Mouse (Mus musculus) lung, postnatal 36 days (tissue): Measurements from ENCODE around the gene Zcchc12.
A peak's percentile ranks its signal among the peaks of the same experiment; 100 is the strongest.

Source experiments
- DNase-seq: peaks from one replicate; pipeline ENCODE4 v3.0.0; 2022; ENCODE audit warnings: mixed read lengths

The Zcchc12 gene

DNA sequence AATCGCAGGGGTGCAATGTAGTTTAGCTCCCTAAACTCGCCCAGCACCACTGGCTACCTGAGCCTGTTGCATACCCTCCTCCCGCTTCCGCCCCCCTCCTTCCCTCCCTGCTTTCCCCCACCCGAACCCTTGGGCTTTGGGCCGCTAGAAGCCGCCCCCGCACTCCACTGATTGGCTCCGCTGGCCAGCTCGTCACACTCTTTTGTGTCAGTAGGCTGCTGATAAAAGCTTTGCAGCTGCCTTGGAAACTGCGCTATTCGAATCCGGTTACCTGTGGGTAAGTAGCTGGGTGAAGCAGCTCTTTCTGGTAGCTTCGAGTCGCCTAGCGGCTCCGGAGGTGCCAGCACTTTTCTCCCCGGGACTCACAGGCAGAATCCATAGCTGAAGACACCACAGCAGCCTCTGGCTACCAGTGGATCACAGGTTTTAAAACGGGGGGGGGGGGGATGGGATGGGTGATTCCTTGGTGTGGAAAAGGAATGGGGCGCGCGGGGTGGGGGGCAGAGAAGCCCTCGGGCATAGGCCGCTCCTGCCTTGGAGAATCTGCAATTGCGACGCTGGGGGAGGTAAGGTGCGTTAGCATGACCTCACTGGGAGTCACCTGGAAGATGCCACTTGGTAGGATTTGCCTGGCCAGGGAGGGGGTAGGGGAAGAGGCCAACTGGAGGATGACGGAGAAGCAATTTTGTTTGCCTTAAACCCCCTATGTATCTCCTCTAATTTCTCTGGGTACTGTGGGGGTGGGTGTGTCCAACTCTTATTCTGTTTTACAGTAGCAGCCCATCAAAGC lies at the start of gene Zcchc12:
Zcchc12 (plus strand) TSS at position 169 of the 790 bp plus-strand sequence.
- peak; percentile 3 for DNase-seq

DNA sequence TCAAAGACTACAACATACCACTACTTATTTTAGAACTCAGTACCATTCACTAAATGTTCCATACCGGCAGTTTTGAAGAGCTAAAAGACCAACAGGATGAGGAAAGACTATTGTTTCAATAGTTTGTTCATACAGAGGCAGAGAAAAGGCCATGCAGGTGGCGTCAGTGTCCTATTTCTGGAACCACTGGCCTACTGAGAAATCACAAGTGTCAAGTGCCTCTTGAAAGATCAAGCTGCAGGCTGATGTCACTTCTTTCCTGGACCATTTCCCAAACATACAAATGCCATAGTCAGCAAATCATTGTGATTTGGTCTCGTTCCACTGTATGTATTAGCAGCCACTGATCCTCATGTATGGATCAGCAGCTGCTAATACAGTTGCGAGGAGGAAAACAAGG lies 49.0 kb upstream of the Zcchc12 start:
- DNase-seq = peak; percentile 47

DNA sequence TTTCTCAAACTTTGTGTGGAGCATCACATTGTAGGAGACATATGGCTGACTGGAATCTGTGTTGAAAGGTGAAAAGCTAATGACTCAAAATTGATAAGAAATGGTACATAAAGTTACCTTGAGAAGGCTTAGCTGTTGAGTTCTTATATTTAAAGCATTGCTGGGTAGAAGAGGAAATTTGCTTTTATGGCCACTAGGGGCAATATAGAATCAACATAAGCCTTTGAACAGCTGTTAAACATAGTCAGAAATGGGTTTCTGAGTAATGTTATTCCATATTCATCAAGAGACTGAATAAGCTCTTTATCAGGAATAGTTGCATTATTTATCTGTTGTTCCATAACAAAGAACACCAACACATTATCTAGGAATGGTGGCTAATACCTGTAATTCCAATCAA lies 45.6 kb upstream of the Zcchc12 start:
- DNase-seq = no peak

DNA sequence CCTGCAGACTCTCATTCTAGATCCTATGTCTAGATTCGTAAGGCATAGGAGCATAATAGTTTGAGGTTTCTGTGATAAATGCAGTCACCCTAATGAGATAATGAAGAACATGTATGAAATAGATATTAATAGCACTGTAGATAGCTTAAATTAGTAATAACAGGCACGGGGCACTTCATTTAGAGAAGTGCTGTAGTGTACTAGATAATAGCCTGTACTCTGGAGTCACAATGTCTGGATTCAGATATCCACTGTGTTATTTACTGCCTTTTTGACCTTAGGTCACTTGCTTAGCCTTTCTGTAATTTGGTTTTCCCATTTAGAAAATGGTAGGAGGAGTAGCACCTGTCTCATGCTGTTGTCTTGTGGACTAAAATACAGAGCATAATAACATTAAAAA lies 39.0 kb upstream of the Zcchc12 start:
- DNase-seq = no peak

DNA sequence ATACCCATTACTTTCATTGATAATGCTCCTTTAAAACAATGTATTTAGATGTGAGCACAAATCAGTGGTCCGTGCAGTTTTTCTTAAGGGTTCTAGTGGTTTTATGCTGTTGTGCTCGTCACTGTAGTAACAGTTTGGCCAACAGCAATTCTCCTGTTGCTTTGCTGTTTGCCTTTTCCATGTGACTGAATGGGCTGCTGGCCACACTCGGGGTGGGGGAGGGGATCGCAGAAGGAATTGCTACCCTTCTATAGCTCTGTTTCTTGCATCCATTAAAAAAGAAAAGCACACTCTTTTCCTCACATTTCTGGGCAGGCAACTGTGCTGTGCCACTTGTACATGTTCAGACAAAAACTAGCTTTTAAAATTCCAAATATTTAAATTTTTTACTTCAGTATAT lies 34.1 kb upstream of the Zcchc12 start:
- peak; percentile 15 for DNase-seq

DNA sequence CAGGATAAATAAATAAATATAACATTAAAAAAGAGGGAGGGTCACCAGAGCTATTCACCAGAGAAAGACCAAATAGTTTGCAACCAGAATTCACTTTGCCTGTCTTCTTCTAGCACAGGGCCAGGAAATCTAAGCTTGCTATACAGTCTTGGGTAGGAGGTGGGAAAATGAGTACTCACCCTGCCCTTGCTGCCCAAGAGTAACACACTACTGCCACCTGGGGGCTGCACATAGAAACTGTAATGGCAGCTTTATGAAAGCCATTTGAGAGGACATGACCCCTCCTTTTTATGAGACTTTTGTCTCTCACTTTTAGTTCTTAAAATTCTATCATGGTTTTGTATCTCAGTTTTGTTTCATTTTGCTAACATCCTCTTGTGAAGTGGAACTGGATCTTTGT lies 12.1 kb upstream of the Zcchc12 start:
- peak; percentile 58 for DNase-seq

DNA sequence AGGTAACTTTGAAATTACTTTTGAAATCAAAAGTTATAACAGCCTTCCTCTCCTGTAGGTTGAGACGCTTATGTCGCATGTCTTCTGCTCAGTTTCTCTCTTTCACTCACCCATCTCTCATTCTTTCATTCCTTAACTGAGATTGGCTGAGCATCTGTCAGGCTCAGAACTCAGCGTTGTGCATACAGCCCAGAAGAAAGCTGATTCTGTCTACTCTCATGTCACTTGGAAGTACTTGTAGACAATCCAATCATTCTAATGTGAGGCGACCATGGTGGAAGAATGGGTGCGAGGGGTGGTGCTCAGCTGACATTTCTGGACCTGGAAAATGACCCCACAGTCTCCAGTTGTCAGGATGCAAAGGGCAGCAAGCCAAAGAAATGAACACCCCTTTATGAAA lies 9.7 kb upstream of the Zcchc12 start:
- DNase-seq = no peak

DNA sequence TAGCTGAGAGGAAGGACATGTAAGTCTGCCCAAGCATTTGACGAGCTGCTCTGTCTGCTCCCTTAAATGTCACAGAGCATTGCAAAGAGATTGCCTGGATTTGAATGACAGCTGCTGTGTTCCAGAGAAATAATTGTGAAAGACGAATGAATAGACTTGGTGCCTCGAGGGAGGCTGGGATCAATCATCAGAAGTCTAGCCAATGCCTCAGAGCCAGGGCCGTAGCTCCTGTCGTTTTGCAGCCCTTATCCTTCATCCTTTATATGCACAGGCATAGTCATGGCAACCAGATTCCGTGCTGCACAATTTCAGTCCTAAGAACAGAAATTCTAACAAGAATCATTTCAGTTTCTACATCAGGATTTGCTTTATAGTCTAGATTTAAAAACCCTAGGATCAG lies 9.3 kb upstream of the Zcchc12 start:
- no peak for DNase-seq

DNA sequence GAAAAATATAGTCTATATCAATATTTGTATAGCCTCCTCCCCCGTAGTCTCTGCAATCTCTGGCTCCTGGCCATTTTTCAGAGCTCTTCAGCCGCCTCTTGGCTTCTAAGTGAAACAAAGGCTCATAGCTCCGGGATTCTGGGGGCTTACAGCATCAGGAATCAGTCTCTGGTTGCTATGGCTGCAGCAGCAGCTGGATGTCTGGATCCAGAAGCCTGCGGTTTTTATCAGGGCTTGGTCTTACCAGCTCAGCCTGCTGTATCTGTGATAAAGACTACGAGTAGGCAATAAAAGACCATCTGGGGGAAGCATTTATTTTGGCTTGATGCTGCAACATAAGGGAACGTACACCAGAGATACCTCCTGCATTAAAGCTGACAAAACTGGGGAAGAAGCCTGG lies 1.8 kb upstream of the Zcchc12 start:
- no peak for DNase-seq

DNA sequence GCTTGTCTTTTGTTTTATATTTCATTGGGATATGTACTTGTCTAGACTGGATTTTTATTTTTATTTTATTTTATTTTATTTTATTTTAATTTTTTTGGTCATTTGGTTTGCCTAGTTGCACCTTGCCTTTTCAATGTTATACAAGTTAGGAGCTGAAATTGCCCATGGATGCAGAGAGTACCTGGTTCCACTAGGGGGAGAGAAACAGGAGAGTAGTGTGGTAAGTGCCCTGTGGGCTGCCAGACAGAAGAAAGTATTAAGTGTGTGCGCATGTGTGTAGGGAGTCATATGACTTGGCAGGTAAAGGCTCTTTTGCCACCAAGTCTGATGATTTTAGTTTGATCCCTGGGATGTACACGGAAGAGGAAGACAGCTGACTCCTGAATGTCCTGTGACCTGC lies 13.8 kb downstream of the Zcchc12 start:
- DNase-seq = no peak

DNA sequence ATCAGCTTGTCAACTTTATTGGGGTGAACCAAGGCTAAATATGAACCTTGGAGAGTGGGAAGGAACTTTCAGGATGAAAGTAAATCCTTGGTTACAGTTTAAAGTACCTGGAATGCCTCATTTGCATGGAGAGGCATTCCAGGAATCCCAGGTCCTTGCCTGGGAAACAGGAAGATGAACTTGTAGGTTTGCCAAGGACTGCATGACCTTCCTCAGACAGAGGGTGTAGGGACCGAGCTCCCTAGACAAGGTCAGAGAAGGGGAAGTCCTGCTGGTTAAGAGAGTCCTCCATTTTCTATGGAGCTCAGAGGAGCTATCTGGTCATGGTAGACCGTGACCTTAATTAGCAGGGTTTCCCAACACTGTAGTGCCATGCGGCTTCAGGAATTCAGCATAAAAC lies 15.5 kb downstream of the Zcchc12 start:
- DNase-seq = no peak

DNA sequence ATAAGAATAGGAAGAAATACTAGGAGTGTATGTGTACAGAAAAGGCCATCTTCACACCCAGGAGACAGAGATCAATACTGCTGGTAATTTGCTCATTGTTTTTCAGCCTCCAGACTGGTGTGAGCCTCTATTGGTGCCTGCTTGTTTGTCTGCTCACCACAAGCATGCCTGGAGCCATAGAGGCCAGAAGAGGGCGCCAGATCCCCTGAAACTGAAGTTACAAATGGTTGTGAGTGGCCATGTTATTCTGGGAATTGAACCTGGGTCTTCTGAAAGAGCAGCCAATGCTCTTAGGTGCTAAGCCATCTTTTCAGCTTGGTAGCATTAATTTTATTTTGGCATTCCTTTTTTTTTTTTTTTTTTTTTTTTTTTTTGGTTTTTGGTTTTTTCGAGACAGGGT lies 25.7 kb downstream of the Zcchc12 start:
- no peak for DNase-seq

DNA sequence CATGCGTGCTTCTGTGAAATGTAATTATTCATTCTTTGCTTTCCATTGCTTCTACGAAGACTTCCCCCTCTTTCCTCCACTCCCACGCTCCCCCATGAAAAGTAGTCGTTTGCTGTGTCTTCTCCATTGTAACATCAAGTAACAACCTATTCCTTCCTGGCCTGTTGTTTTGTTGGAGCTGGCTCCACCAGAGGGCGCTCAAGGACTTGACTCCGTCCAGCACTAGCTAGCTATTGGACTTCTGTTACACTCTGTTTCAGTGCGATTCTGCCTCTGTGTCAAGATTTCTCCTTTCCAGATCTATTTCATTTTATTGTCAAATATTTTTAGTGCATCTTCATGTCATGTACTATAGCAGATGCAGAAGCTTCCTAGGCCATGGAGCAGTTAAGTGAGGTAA lies 30.1 kb downstream of the Zcchc12 start:
- peak; percentile 84 for DNase-seq

DNA sequence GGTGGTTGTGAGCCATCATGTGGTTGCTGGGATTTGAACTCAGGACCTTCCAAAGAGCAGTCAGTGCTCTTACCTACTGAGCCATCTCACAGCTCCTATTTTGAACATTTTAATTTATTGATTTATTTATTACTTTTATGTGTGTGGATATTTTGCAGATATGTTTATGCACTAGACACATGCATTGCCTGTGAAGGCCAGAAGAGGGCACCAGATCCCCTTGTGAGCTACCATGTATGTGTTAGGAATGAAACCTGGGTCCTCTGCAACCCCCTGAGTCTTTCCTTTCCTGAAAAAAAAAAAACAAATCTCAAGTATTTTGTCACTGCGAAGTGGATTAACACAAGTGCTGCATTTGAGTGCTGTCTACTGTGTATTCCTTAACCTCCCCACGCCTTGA lies 30.9 kb downstream of the Zcchc12 start:
- DNase-seq = peak; percentile 72

DNA sequence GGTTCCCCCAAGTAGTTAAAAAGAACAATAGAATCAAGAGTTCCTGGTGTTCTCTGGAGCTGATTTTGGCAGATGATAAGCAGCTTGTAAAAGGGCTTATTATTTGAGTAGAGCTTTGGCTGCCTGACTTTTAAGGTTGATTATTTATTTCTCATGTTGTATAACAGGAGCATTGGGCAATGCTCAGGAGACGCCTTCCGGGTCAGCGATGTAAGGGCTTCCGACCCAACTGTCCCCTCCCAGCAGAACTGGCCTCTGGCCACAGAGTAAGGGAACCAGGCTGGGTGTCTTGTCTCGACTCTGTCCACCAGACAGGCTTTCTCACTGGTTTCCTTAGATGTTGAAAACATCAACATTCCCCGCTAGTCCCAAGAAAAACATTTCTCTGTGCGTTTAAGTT lies 33.2 kb downstream of the Zcchc12 start:
- peak; percentile 27 for DNase-seq

DNA sequence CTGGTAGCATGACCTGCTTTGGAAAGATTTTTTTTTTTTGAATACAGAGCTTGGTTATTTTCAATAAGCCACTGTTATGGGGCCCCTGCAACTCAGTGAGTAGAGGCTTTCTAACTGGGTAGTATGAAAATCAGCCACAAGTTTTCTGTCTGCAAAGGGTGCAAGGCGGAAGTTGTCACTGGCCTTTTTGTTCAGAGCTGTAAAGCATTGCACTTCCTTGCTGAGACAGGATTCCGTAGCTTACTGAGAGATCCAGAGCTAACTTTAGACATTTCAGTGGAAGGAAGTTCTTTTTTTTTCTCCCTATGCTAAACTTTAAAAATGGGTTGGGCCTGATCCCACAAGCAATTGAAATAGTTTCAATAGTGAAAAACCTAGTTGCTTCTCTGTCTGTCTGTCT lies 33.6 kb downstream of the Zcchc12 start:
- no peak for DNase-seq

DNA sequence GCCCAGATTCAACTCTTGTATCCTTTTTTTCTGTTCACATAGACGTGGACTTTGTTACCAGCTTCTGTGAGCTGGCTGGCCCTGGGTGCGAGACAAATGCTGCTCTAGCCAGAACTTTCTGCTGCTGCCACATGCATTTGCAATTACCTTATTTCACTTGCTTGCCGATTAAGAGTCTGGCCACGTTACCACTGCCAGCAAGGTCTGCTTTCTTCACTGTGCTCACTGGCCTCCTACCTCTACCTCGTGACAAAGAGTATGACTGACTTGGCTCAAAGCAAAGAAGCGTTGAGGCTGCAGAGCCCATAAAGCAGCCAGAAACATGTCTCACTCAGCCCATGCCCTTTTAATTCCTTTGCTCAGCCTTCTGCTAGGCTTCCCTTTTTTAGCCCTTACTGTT lies 39.9 kb downstream of the Zcchc12 start:
- DNase-seq = no peak
